Mouse (Mus musculus) duodenum, adult 2 months (tissue): Measurements from ENCODE around the gene Il20rb. TPM values are rescaled to one million over a fixed set of nuclear protein-coding genes. Genes with fewer than 3 reads are reported as not detected.

Source experiments
- polyA plus RNA-seq: library from polyadenylated mRNA; depleted of rRNA; stranded (reverse); fragments of >200 nt; gene quantifications from 2 replicates; pipeline ENCODE4 v1.2.3, GENCODE M21; 2012; ENCODE audit warnings: low replicate concordance; rRNA removed

The Il20rb gene
- polyA plus RNA-seq = 1.2 and 2.0 TPM in 2 replicates

DNA sequence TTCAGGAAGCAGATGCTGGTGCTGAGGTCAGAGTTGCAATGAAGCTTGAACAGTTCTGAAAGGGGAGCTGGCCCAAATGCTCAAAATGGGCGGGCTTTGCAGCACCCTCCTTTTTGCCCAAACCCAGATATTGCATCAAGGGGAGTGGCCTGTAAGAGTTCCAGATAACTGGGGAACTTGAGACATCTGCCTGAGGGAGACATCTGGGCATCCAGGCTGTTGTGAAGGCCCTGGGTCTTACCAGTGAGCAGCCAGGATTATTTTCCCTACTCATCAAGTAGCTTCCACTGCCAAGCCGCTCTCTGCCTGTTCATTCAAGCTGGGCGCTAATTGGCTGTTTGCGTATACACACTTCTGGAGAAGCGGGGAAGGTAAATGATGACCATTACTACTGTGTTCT, at the start of gene Il20rb:
Gene Il20rb (minus strand): TSS at position 358 of the 400 bp plus-strand sequence.

Other genes with a start within 250 kb of the Il20rb start
- 0.21 and 0.24 TPM in 2 replicates for gene Nck1, start 59.3 kb upstream of the Il20rb start, polyA plus RNA-seq
- gene Slc35g2, start 84.3 kb upstream of the Il20rb start, polyA plus RNA-seq = 0.32 and 0.53 TPM in 2 replicates
- 0.77 and 1.1 TPM in 2 replicates for gene Stag1, start 111.0 kb upstream of the Il20rb start, polyA plus RNA-seq